Mouse (Mus musculus) brain, embryonic 14.5 days (tissue): ENCODE measurements around the gene Qk. TPM values are rescaled to one million over a fixed set of nuclear protein-coding genes. Genes with fewer than 3 reads are reported as not detected.

Source experiments
- DNase-seq: peaks from one replicate; pipeline ENCODE4 v3.0.0-alpha.2; 2011; ENCODE audit warnings: low read depth
- CTCF ChIP-seq: fragments of 200-500 bp; IDR thresholded peaks from 2 replicates; pipeline ENCODE4 v1.5.1; 2012; ENCODE audit warnings: inconsistent platforms, mild to moderate bottlenecking, moderate library complexity, borderline replicate concordance; ENCODE audit not compliant: insufficient read depth, insufficient read length; ENCODE audit errors: extremely low read depth
- POLR2A ChIP-seq: fragments of 200-500 bp; IDR thresholded peaks from 2 replicates; pipeline ENCODE4 v1.6.1; 2012; ENCODE audit warnings: mild to moderate bottlenecking, inconsistent platforms, borderline replicate concordance; ENCODE audit not compliant: poor library complexity, insufficient read depth, insufficient read length, severe bottlenecking; ENCODE audit errors: extremely low read depth
- polyA plus RNA-seq: library from polyadenylated mRNA; depleted of rRNA; stranded (reverse); fragments of >200 nt; gene quantifications from 2 replicates; pipeline ENCODE4 v1.2.3, GENCODE M21; 2012; rRNA removed

The Qk gene
- polyA plus RNA-seq = 203 and 234 TPM in 2 replicates

GRCm38 (mm10) chr17:10319685-10320455 lies at the start of gene Qk:
Gene Qk (minus strand): TSS chr17:10319854.
- TF ChIP-seq CTCF = no peak
- TF ChIP-seq POLR2A = peak; percentile 80
- peak; percentile 98 for DNase-seq

- no peak for DNase-seq
- no peak for TF ChIP-seq POLR2A
- no peak for TF ChIP-seq CTCF
Observed at GRCm38 (mm10) chr17:10367044-10367443, 47.4 kb upstream of the Qk start.

GRCm38 (mm10) chr17:10366577-10366976 lies 46.9 kb upstream of the Qk start:
- no peak for DNase-seq
- TF ChIP-seq POLR2A (no peak), CTCF (no peak)

GRCm38 (mm10) chr17:10365501-10366482 lies 46.1 kb upstream of the Qk start:
- TF ChIP-seq POLR2A (no peak), CTCF (no peak)
- DNase-seq = no peak

GRCm38 (mm10) chr17:10363151-10363550 lies 43.5 kb upstream of the Qk start:
- DNase-seq = no peak
- TF ChIP-seq CTCF = no peak
- TF ChIP-seq POLR2A = no peak

GRCm38 (mm10) chr17:10361882-10362291 lies 42.2 kb upstream of the Qk start:
- DNase-seq = no peak
- TF ChIP-seq CTCF = no peak
- TF ChIP-seq POLR2A = no peak

GRCm38 (mm10) chr17:10360738-10361137 lies 41.1 kb upstream of the Qk start:
- no peak for TF ChIP-seq CTCF
- no peak for TF ChIP-seq POLR2A
- DNase-seq = peak; percentile 63

GRCm38 (mm10) chr17:10359466-10359865 lies 39.8 kb upstream of the Qk start:
- no peak for TF ChIP-seq POLR2A
- no peak for TF ChIP-seq CTCF
- no peak for DNase-seq

GRCm38 (mm10) chr17:10357348-10357747 lies 37.7 kb upstream of the Qk start:
- DNase-seq = peak; percentile 78
- no peak for TF ChIP-seq POLR2A
- TF ChIP-seq CTCF = no peak

GRCm38 (mm10) chr17:10356294-10356693 lies 36.6 kb upstream of the Qk start:
- no peak for TF ChIP-seq CTCF
- no peak for TF ChIP-seq POLR2A
- DNase-seq = no peak

- TF ChIP-seq POLR2A (no peak), CTCF (no peak)
- DNase-seq = no peak
Observed at GRCm38 (mm10) chr17:10355746-10356145, 36.1 kb upstream of the Qk start.
